Mouse (Mus musculus): ENCODE results near the gene Foxj2. TPM values are rescaled to one million over a fixed set of nuclear protein-coding genes. Genes with fewer than 3 reads are reported as not detected.

The Foxj2 gene
- polyA plus RNA-seq, 1 experiment = 34.4 TPM

DNA sequence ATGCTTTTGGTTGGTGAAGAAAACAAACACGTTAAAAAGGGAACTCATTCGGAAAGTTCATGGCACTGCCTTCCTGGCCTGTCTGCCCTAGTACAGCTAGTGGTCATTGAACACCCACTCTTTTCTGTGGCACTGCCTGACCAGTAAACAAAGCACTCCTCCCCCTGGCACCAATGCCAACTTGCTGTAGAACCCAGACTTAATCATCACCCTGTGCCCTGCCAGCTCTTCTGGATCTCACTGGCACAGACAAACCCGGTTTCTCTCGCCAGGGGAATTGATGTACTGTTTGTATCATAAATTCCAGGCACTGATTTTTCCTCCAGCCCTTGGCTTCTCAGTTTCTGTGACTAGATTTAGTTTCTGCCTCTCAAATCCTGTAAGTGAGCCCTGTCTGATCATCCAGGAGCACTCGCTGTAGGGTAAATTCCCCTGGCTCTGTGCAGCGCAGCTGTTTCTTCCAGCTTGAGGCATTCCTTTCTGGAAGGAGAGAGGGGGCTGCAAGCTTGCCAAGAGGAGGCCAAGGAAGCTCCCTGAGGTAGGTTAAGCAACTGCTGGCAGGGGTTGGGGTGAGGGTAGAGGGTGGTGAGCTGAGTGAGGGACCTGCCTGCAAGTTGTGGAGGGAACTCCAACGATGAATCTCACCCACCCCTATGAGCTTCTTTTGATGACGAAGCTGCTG, 24.3 kb upstream of the Foxj2 start:
- Histone ChIP-seq H3K4me3 (ENCODE audit: insufficient read depth, low read length) (no peak overlapping the region), H3K4me1 (ENCODE audit: control insufficient read depth, insufficient read depth, low read length) (peaks cover 3% of the 10 kb centered on the region), H3K27ac (ENCODE audit: insufficient read depth, low read depth, low read length) (no peak overlapping the region)
- TF ChIP-seq CTCF (IDR thresholded peaks at IDR 0.05; ENCODE audit: low read depth, low read length) (no peak), POLR2A (IDR thresholded peaks at IDR 0.05; ENCODE audit: borderline replicate concordance, low read depth, low read length) (no peak)

DNA sequence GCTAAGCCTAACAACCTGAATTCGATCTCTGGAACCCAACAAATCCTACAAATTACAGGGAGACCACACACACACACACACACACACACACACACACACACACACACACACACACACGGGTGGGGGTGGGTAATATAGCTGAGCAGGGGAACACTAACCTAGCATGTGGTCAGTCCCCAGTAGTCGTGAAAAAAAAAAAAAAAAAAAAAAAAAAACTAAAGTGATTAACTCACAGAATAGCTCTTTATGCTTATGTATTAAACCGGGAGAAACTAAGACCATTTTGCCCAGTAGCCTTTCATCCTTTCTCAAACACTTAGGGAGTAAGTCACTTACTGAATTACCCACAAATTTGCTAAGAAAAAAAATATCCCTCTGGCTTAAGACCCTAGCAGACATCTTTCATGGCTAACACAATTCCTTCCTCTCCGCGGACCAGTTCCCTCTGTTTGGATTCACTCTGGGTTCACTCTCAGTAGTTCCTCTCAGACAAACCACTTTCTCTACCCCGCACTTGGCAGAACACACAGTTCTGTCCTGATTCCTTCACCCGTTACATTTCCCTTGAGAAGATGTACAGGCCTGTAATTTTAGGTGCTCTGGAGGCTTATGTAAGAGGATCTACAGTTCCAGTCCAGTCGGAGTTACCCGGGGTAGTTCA, 18.9 kb upstream of the Foxj2 start:
- no peak for TF ChIP-seq POLR2A (IDR thresholded peaks at IDR 0.05; ENCODE audit: borderline replicate concordance, low read depth, low read length)
- TF ChIP-seq CTCF (IDR thresholded peaks at IDR 0.05; ENCODE audit: low read depth, low read length) = no peak
- Histone ChIP-seq H3K27ac (ENCODE audit: insufficient read depth, low read depth, low read length) (peak overlapping the region; percentile 96), H3K4me3 (ENCODE audit: insufficient read depth, low read length) (peak overlapping the region; percentile 67), H3K4me1 (ENCODE audit: control insufficient read depth, insufficient read depth, low read length) (peaks cover 13% of the 10 kb centered on the region)

DNA sequence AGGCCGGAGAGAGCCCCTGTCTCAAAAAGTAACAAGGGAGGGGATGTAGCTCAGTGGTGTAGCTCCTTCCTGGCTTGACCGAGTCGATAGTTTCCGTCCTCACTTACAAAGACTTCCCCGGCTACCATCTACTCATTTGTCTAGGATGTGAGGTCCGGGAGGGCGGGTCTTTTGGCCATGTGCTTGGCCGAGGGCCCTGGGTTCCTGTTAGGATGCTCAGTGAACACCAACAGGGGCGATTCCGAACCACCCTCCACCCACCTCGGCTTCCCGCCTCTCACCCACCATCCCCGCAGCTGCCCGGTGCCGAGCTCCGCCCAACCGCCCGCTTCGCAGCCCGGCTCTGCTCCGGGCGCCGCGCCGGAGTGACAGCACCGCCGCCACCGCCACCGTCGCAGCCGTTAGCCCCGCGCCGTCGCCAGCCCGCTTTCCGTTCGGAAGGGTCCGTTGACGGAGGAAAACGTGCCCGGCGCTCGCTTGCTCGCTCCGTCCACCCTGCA, 18.4 kb upstream of the Foxj2 start, which contains the start of gene Slc2a3:
Gene Slc2a3, minus strand, starts transcription at position 340 of the 500 bp plus-strand sequence.
- H3K27ac ChIP-seq (ENCODE audit: insufficient read depth, low read depth, low read length) = peak within 1 kb of the TSS; percentile 96
- peaks cover 13% of the 10 kb centered on the region for H3K4me1 ChIP-seq (ENCODE audit: control insufficient read depth, insufficient read depth, low read length)
- peak within 1 kb of the TSS; percentile 67 for H3K4me3 ChIP-seq (ENCODE audit: insufficient read depth, low read length)
- TF ChIP-seq POLR2A (IDR thresholded peaks at IDR 0.05; ENCODE audit: borderline replicate concordance, low read depth, low read length) = no peak
- TF ChIP-seq CTCF (IDR thresholded peaks at IDR 0.05; ENCODE audit: low read depth, low read length) = no peak

DNA sequence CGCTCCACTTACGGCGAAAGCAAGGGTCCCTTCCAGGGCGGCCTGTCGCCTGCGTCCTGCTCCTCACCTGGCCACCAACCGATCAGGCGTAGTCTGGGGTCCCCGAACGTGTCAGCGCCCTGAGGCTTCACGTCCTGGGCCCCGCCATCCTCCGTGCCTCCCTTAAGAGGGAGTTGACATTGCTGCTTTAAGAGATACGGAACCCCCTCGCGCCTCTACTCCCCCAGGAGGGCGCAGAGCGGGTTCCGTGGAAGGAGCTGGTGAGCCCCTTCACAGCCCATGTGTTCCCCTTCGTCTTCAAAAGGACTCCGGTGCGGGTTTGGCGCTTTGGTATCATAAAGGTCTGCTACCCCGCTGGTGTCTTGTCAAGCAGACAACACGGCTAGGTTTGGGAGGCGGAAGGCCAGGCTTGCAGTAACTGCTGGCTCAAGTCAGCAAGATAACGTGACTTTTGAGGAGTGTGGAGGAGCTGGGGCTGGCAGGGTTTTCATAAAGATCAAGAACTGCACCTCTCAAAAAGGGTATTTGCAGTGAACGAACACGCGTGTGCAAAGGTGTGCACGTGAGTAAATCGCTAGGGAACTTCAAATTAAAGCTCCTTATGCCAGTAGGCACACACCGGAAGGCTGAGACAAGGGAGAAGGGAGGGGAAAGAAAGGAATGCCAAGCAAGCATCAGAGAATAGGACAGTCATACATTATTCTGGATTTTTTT, 17.8 kb upstream of the Foxj2 start:
- Histone ChIP-seq H3K4me1 (ENCODE audit: control insufficient read depth, insufficient read depth, low read length) (peaks cover 13% of the 10 kb centered on the region), H3K27ac (ENCODE audit: insufficient read depth, low read depth, low read length) (peak overlapping the region; percentile 96), H3K4me3 (ENCODE audit: insufficient read depth, low read length) (peak overlapping the region; percentile 67)
- TF ChIP-seq POLR2A (IDR thresholded peaks at IDR 0.05; ENCODE audit: borderline replicate concordance, low read depth, low read length) (no peak), CTCF (IDR thresholded peaks at IDR 0.05; ENCODE audit: low read depth, low read length) (peak; percentile 7; the same call in 1 of the 2 replicates)

DNA sequence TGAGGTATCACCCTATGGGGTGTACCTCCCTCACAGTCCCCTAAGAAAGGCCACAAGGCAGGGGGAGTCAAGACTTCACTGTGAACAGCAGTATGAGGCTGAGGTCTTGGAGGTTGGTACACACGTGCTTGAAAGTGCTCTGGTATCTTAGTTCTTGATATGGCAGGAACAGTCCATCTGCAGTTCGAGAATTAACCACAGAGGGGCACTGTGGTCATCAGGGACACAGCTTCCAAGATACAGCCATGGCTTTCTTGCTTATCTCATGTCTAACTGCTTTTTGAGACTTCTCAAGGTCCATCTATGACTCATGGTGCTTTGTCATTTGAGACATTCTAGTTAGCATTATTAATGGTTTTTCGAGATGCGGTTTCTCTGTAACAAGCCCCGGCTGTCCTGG, 15.3 kb upstream of the Foxj2 start:
- no peak overlapping the region for H3K4me3 ChIP-seq (ENCODE audit: insufficient read depth, low read length)
- H3K27ac ChIP-seq (ENCODE audit: insufficient read depth, low read depth, low read length) = peak overlapping the region; percentile 26
- TF ChIP-seq POLR2A (IDR thresholded peaks at IDR 0.05; ENCODE audit: borderline replicate concordance, low read depth, low read length) = no peak
- no peak for TF ChIP-seq CTCF (IDR thresholded peaks at IDR 0.05; ENCODE audit: low read depth, low read length)
- H3K4me1 ChIP-seq (ENCODE audit: control insufficient read depth, insufficient read depth, low read length) = peaks cover 16% of the 10 kb centered on the region

DNA sequence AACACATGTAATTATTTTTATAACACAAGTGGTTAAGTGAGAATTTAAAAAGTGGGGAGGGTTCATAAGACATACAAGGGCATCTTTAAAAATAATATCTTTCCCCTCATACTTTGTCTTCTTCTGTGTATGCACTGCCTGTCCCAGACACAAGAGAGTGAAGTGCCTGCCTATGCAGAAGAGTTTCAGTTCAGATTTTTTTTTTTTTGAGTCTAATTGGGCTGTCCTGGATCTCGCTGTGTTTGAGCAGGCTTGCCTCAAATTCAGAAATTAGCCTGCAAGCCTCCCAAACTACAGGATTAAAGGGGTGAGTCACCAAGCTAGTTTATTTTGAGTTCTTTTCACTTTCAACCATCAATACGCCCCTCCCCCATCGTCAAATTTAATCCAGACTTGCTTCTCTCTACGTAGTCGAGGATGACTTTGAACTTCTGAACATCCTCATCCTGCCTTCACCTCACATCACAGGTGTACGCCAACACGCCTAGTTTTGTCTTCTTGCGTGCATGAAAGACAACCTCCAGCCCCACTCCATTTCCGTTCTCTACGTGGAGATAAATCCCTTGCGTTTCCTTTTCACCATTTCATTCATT, 9.6 kb upstream of the Foxj2 start:
- Histone ChIP-seq H3K4me3 (ENCODE audit: insufficient read depth, low read length) (peak overlapping the region; percentile 80), H3K27ac (ENCODE audit: insufficient read depth, low read depth, low read length) (peak overlapping the region; percentile 90), H3K4me1 (ENCODE audit: control insufficient read depth, insufficient read depth, low read length) (peaks cover 20% of the 10 kb centered on the region)
- TF ChIP-seq POLR2A (IDR thresholded peaks at IDR 0.05; ENCODE audit: borderline replicate concordance, low read depth, low read length) (no peak), CTCF (IDR thresholded peaks at IDR 0.05; ENCODE audit: low read depth, low read length) (no peak)

DNA sequence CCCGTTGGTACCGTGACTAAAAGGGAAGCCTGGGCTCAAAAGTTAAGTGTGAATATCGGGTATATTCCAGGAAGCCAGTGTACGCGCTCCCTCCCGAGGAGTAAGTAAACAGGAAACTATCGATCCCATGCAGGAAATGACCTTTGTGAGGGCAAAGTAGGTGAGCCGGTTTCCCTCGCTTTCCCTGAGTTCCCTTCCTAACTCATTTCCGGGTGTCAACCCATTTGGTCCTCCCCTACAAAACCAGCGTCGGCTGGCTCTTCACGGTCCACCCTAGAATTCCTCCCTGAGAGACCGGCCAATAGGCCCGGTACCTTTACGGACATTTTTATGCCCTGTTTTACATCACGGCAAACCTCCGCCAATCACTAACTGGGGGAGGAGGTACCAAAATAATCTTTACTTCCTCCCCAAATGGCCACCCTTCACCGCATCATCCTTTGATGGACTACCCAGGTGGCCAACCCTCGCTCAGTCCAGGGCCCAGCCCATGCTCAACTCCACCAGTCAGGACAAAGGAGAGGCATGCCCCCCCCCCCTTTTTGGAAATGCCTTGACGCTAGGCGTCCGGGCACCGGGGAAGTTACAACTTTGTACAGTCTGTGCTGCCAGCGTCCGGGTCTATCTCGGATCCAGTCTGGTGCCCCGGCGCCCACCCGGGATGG, 9.0 kb upstream of the Foxj2 start:
- H3K4me1 ChIP-seq (ENCODE audit: control insufficient read depth, insufficient read depth, low read length) = peaks cover 20% of the 10 kb centered on the region
- H3K4me3 ChIP-seq (ENCODE audit: insufficient read depth, low read length) = peak overlapping the region; percentile 80
- no peak for TF ChIP-seq POLR2A (IDR thresholded peaks at IDR 0.05; ENCODE audit: borderline replicate concordance, low read depth, low read length)
- TF ChIP-seq CTCF (IDR thresholded peaks at IDR 0.05; ENCODE audit: low read depth, low read length) = no peak
- H3K27ac ChIP-seq (ENCODE audit: insufficient read depth, low read depth, low read length) = peak overlapping the region; percentile 92

DNA sequence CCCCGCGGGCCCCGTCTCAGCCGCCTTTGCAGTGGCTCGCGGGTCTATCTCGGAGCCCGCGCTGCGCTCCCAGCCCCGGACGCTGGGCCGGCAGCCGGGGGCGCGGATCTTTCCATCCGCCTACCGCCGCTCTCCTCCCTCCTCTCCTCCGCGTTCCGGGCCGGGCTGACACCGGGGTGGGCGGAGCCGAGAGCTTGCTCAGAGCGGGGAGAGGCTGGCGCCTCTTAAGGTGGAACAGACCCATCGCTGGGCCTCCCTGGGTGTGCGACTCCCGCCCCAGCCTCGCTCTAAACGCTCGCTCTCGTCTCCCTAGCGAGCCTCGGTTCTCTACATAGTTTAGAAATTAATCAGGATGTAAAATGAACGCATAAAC, 8.4 kb upstream of the Foxj2 start:
- Histone ChIP-seq H3K4me3 (ENCODE audit: insufficient read depth, low read length) (peak overlapping the region; percentile 80), H3K27ac (ENCODE audit: insufficient read depth, low read depth, low read length) (peak overlapping the region; percentile 92), H3K4me1 (ENCODE audit: control insufficient read depth, insufficient read depth, low read length) (peaks cover 20% of the 10 kb centered on the region)
- TF ChIP-seq POLR2A (IDR thresholded peaks at IDR 0.05; ENCODE audit: borderline replicate concordance, low read depth, low read length) = no peak
- no peak for TF ChIP-seq CTCF (IDR thresholded peaks at IDR 0.05; ENCODE audit: low read depth, low read length)
